Mouse (Mus musculus) mouse trophoblast stem cell (cell line): ENCODE results near the gene Kank1.

Experiments used
- in situ Hi-C, 2 experiments: fragments of 300-500 bp; cut with MseI, MboI; formaldehyde crosslinking; loops; 2 replicates in 1 of 2; 3 replicates in 1 of 2; pipeline ENCODE4 v1.15.1; 2025

The Kank1 gene

GRCm38 (mm10) chr19:25251610-25252140 is 14.9 kb downstream of the Kank1 start:
- in situ Hi-C loops = no loop called here

DNA sequence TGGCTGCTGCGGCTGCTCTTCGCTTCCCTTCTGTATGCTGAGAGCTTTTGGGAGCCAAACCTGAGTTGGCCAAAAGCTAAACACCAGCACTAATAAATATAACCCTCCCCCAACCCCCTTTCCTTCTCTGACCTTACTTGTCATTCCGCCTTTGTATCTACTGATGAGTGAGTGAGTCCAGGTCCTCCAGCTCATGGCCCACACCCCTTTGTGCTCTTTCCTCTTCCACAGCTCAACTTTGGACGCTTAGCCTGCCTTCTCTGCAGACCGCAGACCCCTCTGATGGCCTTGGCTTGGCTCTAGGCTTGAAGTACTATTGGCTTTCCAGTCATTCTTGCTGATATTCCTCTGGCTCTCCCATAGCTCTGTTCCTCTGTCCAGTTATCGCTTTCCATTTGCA is 16.4 kb downstream of the Kank1 start:
- in situ Hi-C loops = no loop called here

GRCm38 (mm10) chr19:25253628-25254027 is 16.9 kb downstream of the Kank1 start:
- in situ Hi-C loops = no loop called here

DNA sequence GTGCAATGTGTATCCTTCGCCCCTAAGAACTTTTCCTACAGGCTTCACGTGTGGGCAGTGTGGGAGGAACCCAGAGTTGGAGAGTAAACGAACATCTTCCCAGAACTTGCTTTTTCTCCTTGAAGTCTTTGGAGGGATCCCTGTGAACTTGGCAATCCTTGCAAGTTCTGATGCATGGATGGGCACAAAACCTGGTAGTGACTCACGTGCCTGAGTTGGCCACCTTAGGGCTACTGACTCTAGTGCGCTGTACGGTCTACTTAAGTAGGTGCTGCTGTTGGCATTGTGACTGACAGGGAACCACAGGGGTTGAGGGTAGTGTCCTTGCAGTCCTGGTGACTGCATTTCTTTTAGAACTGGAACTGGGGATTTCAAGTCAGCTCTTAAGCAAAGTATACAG is 21.5 kb downstream of the Kank1 start:
- in situ Hi-C loops = no loop called here

DNA sequence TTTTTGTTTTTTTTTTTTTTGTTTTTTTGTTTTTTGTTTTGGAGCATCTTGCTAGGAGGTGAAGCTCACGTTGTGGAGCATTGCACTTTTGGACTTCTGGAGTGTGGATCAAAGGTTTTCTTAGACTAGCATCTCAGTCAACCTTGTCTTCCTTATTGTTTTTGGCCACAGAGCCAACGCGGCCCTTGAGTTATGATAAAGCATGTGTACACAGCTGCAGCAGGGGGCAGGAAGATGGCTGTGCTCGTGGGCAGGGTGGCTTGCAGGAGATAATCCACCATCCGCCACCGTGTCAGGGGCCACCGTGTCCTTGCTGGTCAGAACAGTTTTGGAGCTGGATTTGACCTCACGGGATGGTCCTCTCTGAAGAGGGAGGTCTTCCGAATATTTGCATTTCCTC is 29.4 kb downstream of the Kank1 start:
- in situ Hi-C loops = no loop called here

- in situ Hi-C loops = no loop called here
Observed at GRCm38 (mm10) chr19:25267247-25267646, 30.5 kb downstream of the Kank1 start.

DNA sequence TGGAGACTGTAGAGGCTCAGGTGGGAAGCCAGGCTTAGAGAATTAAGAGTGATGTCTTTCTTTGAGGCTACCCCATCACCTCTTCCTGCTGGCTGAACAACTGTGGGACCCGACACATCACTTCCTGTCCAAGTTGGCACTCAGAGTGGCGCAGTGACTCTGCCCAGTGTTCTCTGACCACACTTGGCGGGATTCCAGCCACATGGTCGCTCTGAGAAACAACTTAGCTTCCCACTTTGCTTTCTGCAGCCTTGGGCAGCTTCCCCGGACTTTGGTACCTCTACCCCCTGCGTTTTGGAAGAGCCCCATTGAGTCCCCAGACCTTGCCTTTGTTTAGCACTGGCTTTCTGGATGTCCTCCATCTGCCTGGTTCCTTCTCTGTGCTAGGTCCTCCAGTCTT is 31.8 kb downstream of the Kank1 start:
- in situ Hi-C loops = no loop called here

GRCm38 (mm10) chr19:25271591-25271990 is 34.8 kb downstream of the Kank1 start:
- in situ Hi-C loops = no loop called here

DNA sequence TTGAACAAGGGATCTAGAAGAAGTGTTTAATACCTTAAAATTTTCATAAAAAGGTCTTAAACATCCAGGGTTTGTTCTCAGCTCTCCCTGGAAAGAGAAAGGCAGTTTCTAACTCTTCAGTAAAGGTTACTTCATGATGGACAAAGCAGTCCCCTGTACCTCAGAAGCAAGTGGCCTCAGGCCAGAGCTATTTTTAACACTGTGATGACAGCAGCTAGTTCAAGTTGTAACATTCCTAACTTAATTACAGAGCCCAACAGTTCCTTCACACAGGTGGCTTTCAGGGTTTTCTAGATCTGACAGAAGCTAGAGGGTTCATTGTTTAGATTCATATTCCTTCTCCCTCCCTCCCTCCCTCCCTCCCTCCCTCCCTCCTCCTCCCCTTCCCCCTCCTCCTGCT is 36.4 kb downstream of the Kank1 start:
- in situ Hi-C loops = no loop called here

GRCm38 (mm10) chr19:25276600-25277395 is 40.0 kb downstream of the Kank1 start:
- in situ Hi-C loops = no loop called here

DNA sequence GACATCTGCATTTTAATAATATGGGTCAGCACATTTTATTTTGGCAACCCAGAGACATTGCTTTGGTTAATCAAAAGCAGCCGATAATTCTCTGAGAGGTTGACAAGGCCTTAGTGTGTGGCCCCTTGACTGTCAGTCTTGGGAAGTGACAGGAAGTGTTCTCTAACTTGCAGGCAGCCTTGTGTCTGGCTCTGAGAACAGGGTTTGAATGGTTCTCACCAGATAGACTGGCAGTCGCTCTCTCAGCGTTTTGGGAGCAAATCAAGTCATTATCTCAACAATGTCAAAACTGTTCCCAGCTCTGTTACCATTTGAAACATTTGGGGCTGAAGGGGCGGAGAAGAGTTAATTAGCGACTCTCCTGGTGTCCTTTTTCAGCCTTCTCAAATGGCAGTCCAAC is 41.0 kb downstream of the Kank1 start:
- in situ Hi-C loops = no loop called here

DNA sequence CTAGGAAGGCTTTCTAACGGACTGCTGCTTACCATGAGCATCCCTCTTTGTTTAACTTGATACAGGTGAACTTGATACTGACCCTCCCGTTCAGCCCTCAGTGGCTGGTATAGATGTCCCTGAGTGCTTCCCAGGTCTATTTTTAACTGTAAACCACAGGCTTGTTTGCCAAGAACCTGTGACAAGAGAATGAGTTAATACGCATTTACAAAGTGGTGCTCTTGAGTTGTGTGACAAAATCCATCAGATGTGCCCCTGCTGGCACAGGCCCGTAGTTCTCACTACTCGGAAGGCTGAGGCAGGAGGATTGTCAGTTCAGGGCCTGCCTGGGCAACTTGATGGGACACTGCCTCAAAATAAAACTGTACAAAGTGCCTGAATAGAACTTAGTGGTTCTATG is 42.8 kb downstream of the Kank1 start:
- in situ Hi-C loops = no loop called here

- in situ Hi-C loops = no loop called here
Observed at GRCm38 (mm10) chr19:25283665-25284064, 46.9 kb downstream of the Kank1 start.

DNA sequence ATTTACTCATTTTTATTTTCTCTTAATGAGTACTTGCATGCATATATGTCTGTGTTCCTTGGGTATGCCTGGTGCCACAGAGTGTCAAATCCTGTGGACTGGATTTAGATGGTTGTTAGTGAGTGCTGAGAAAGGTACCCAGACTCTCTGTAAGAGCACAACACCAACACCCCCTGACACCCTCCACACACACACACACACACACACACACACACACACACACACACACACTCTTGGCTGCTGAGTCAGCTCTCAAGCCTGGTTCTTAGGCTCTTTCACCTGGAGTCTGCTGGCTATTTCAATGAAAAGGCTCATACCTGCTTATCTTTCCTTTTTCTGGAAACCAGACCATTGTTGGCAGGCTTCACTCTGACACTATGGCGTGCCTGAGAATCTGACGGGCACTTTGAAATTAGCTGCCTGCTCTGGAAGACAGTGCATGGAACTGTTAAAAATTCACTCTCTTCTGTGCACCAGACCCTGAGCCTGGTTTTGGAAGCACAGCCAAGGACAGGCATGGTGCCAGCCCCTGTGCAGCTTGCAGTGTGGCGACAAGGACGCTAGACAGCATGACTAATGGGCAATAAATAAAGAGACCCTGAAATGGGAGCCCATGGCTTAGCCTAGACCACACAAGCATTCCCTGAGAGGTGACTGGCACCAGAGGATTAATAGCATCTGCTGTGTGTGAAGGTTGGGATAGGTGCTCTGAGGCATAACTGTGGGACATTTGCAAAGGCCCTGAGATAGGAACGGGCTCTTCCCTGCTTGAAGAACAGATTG is 49.2 kb downstream of the Kank1 start:
- in situ Hi-C loops = no loop called here

- in situ Hi-C loops = no loop called here
Observed at GRCm38 (mm10) chr19:25290991-25291520, 54.3 kb downstream of the Kank1 start.

- in situ Hi-C loops = no loop called here
Observed at GRCm38 (mm10) chr19:25295207-25295606, 58.4 kb downstream of the Kank1 start.

GRCm38 (mm10) chr19:25297269-25297668 is 60.5 kb downstream of the Kank1 start:
- in situ Hi-C loops = no loop called here

DNA sequence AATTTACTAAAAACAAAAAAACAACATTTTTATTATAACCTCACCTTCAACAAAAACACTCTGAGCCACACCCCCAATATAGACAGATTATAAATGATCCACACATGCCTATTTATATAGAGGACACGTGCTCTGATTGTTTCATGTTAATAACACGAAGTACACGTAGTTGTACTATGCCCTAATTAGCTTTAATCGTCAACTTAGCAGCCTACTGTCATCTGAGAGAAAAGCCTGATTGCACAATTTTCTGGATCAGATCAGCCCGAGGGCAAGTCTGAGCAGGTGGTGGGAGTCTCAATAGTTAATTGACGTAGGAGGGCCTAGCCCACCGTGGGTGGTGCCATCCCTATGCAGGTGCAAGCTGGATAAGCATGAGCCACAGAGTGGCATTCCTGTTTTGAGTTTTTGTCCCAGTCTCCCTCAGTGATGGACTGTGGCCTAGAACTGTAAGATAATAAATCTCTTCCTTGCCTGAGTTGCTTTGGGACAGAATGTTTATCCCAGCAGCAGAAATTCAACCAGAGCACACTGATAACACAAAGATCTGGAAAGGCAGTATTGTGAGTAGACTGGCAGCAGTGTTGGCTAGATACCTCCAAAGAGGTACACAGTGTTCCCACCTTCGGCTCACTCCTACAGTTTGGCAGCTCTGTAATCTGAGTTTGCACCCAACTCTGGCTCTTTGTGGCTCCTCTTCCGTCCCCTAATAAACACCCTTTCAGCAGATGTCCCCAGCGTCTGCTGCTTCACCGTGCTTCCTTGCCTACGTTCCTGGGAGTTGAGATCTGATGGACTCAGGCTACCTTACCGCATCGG is 63.3 kb downstream of the Kank1 start:
- in situ Hi-C loops = loop anchor here (10.0 to 25.0 kb wide), 2 partner anchors 165 to 338 kb away; partner anchors contain the start of gene Cbwd1 (in 1 of the 2)

- in situ Hi-C loops = loop anchor here (10.0 to 25.0 kb wide), 2 partner anchors 166 to 339 kb away; partner anchors contain the start of gene Cbwd1 (in 1 of the 2)
Observed at GRCm38 (mm10) chr19:25301189-25301588, 64.4 kb downstream of the Kank1 start.

DNA sequence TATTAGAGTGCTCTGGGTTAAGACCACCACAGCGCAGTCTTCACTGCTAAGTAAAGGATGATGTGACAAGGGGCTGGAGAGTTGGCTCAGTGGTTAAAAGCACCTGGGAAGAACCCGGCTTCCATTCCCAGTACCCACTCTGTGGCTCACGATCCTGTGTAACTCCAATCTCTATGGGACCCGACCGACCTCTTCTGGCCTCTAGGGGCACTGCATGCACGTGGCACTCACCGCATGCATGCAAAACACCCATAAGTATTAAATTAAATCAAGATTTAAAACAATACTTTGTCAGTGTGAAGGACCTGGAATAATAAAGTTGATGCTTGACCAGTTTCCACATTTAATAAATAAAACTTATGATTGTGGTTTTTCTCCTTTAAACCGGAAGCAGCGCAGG is 69.5 kb downstream of the Kank1 start:
- in situ Hi-C loops = loop anchor here (10.0 to 25.0 kb wide), 2 partner anchors 171 to 344 kb away; partner anchors contain the start of gene Cbwd1 (in 1 of the 2)

DNA sequence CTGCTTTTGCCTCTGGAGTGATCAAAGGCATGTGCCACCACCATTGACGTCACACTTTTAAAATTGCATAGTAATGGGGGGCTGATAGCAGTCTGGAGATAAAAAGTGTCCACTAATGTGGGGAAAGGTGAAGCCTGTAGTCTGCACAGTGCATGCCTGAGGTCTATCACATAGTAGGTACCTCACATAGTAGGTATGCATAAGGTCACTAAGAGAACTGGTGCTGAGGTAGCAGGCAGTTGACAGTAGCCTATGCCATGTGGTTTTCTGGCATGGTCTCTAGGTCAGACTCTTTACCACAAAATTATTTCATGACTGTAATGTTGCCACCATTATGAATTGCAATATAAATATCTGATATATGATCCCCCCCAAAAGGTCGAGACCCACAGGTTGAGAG is 71.4 kb downstream of the Kank1 start:
- in situ Hi-C loops = loop anchor here (10.0 to 25.0 kb wide), 2 partner anchors 173 to 346 kb away; partner anchors contain the start of gene Cbwd1 (in 1 of the 2)
